Mouse (Mus musculus) intestine, postnatal 0 days (tissue): ENCODE measurements at regions not wholly inside any gene's neighbourhood (a gene's known extent, or its start where the extent isn't known, plus 50 kb on each side); places are given as distances from the start of the nearest gene placed in this dataset.

Experiments
- ATAC-seq: fragments of 200-750 bp; cut with Nextera tagmentation; 2 replicates; pipeline ENCODE4 v1.8.0; 2017; ENCODE audit warnings: mild to moderate bottlenecking, moderate TSS enrichment, moderate library complexity
- H3K27ac ChIP-seq: fragments of 300-500 bp; sonication (generic); 2 replicates; pipeline ENCODE4 v1.5.1; 2014; ENCODE audit warnings: mild to moderate bottlenecking, low read depth, low read length, moderate library complexity
- H3K27me3 ChIP-seq: fragments of 300-500 bp; sonication (generic); replicated peaks from 2 replicates; pipeline ENCODE4 v1.6.1; 2014; ENCODE audit warnings: low read length, mixed read lengths; ENCODE audit not compliant: control insufficient read depth, insufficient read depth
- H3K36me3 ChIP-seq: fragments of 300-500 bp; sonication (generic); 2 replicates; pipeline ENCODE4 v1.6.1; 2014; ENCODE audit warnings: mild to moderate bottlenecking, moderate library complexity; ENCODE audit not compliant: control insufficient read depth, insufficient read depth
- H3K4me1 ChIP-seq: fragments of 300-500 bp; sonication (generic); replicated peaks from 2 replicates; pipeline ENCODE4 v1.6.1; 2014; ENCODE audit warnings: antibody characterized with exemption, low read length, mixed read lengths; ENCODE audit not compliant: control insufficient read depth, insufficient read depth
- H3K4me2 ChIP-seq: fragments of 300-500 bp; sonication (generic); replicated peaks from 2 replicates; pipeline ENCODE4 v1.6.1; 2014; ENCODE audit warnings: low read depth, mild to moderate bottlenecking, moderate library complexity
- H3K4me3 ChIP-seq: fragments of 300-500 bp; sonication (generic); 2 replicates; pipeline ENCODE4 v1.5.1; 2014; ENCODE audit warnings: low read depth, low read length
- H3K9ac ChIP-seq: fragments of 300-500 bp; sonication (generic); 2 replicates; pipeline ENCODE4 v1.6.1; 2014; ENCODE audit warnings: mild to moderate bottlenecking, low read depth, low read length
- H3K9me3 ChIP-seq: fragments of 300-500 bp; sonication (generic); 2 replicates; pipeline ENCODE4 v1.6.1; 2016; ENCODE audit warnings: mixed run types; ENCODE audit not compliant: control insufficient read depth
- CTCF ChIP-seq: sonication (generic); IDR thresholded peaks from 2 replicates; pipeline ENCODE4 v1.5.1; 2016; ENCODE audit warnings: low read depth, mild to moderate bottlenecking, control low read depth, antibody characterized with exemption, moderate library complexity
- WGBS: fragments of 180-500 bp; shearing (Covaris S2); extraction: QIAGEN DNeasy Blood & Tissue Kit; methylation state at CpG from one replicate; pipeline ENCODE4 v1.1.7; 2014; 5-methylcytosine and 5-hydroxymethylcytosine counted together

GRCm38 (mm10) chr10:98792019-98792741 lies 122.0 kb upstream of the Atp2b1 start:
- Histone ChIP-seq H3K27me3 (no peaks in the 10 kb centered on the region), H3K4me1 (no peaks in the 10 kb centered on the region), H3K36me3 (no peaks in the 10 kb centered on the region), H3K9ac (no peak overlapping the region), H3K27ac (no peak overlapping the region), H3K4me2 (no peak overlapping the region), H3K9me3 (no peaks in the 10 kb centered on the region), H3K4me3 (no peak overlapping the region)
- no peak for ATAC-seq
- no peak for TF ChIP-seq CTCF
- WGBS, result 85% methylated on average over 4 of the region's 4 CpGs

GRCm38 (mm10) chr10:98793926-98794536 lies 120.2 kb upstream of the Atp2b1 start:
- Histone ChIP-seq H3K36me3 (no peaks in the 10 kb centered on the region), H3K9me3 (no peaks in the 10 kb centered on the region), H3K4me2 (no peak overlapping the region), H3K4me1 (no peaks in the 10 kb centered on the region), H3K27ac (no peak overlapping the region), H3K27me3 (no peaks in the 10 kb centered on the region), H3K9ac (no peak overlapping the region), H3K4me3 (no peak overlapping the region)
- TF ChIP-seq CTCF, result no peak
- ATAC-seq, result no peak
- 92% methylated on average over 9 of the region's 9 CpGs for WGBS

- Histone ChIP-seq H3K27me3 (no peaks in the 10 kb centered on the region), H3K4me1 (no peaks in the 10 kb centered on the region), H3K36me3 (no peaks in the 10 kb centered on the region), H3K4me2 (no peak overlapping the region), H3K9me3 (no peaks in the 10 kb centered on the region), H3K4me3 (no peak overlapping the region), H3K9ac (no peak overlapping the region), H3K27ac (no peak overlapping the region)
- TF ChIP-seq CTCF, result no peak
- ATAC-seq, result no peak
- 90% methylated on average over 3 of the region's 3 CpGs for WGBS
Measured at GRCm38 (mm10) chr10:98796016-98796415, 118.2 kb upstream of the Atp2b1 start.

- Histone ChIP-seq H3K9me3 (no peaks in the 10 kb centered on the region), H3K4me3 (no peak overlapping the region), H3K36me3 (no peaks in the 10 kb centered on the region), H3K4me1 (no peaks in the 10 kb centered on the region), H3K27ac (no peak overlapping the region), H3K27me3 (no peaks in the 10 kb centered on the region), H3K9ac (no peak overlapping the region), H3K4me2 (no peak overlapping the region)
- no peak for TF ChIP-seq CTCF
- no peak for ATAC-seq
- 68% methylated on average over 6 of the region's 6 CpGs for WGBS
Measured at GRCm38 (mm10) chr10:98798634-98799415, 115.4 kb upstream of the Atp2b1 start.

GRCm38 (mm10) chr10:98799830-98800229 lies 114.4 kb upstream of the Atp2b1 start:
- H3K9ac ChIP-seq, result no peak overlapping the region
- H3K4me1 ChIP-seq, result no peaks in the 10 kb centered on the region
- peak; percentile 69; the same call in 1 of the 2 replicates for ATAC-seq
- 64% methylated on average over 3 of the region's 3 CpGs for WGBS
- no peak overlapping the region for H3K27ac ChIP-seq
- H3K9me3 ChIP-seq, result no peaks in the 10 kb centered on the region
- no peak for TF ChIP-seq CTCF
- no peak overlapping the region for H3K4me2 ChIP-seq
- no peaks in the 10 kb centered on the region for H3K27me3 ChIP-seq
- no peaks in the 10 kb centered on the region for H3K36me3 ChIP-seq
- H3K4me3 ChIP-seq, result no peak overlapping the region

- TF ChIP-seq CTCF, result no peak
- H3K4me2 ChIP-seq, result no peak overlapping the region
- ATAC-seq, result no peak
- H3K4me3 ChIP-seq, result no peak overlapping the region
- WGBS, result 66% methylated on average over 8 of the region's 8 CpGs
- H3K9me3 ChIP-seq, result no peaks in the 10 kb centered on the region
- no peaks in the 10 kb centered on the region for H3K36me3 ChIP-seq
- no peaks in the 10 kb centered on the region for H3K27me3 ChIP-seq
- H3K27ac ChIP-seq, result no peak overlapping the region
- no peak overlapping the region for H3K9ac ChIP-seq
- no peaks in the 10 kb centered on the region for H3K4me1 ChIP-seq
Measured at GRCm38 (mm10) chr10:98800949-98801348, 113.3 kb upstream of the Atp2b1 start.
